Mouse (Mus musculus) embryonic facial prominence, embryonic 10.5 days (tissue): ENCODE measurements around the gene Obox8. TPM values are rescaled to one million over a fixed set of nuclear protein-coding genes. Genes with fewer than 3 reads are reported as not detected.

Experiments
- DNase-seq: peaks from one replicate; pipeline ENCODE4 v3.0.0-alpha.2; 2017; ENCODE audit warnings: low spot score
- H3K27ac ChIP-seq: fragments of 300-500 bp; sonication (generic); replicated peaks from 2 replicates; pipeline ENCODE4 v1.5.1; 2016; ENCODE audit warnings: mild to moderate bottlenecking
- H3K27me3 ChIP-seq: fragments of 300-500 bp; sonication (generic); replicated peaks from 2 replicates; pipeline ENCODE4 v1.6.1; 2016; ENCODE audit warnings: low read depth, mild to moderate bottlenecking; ENCODE audit not compliant: poor library complexity, severe bottlenecking
- H3K36me3 ChIP-seq: fragments of 300-500 bp; sonication (generic); replicated peaks from 2 replicates; pipeline ENCODE4 v1.6.1; 2016; ENCODE audit warnings: mild to moderate bottlenecking, moderate library complexity
- H3K4me1 ChIP-seq: fragments of 300-500 bp; sonication (generic); 2 replicates; pipeline ENCODE4 v1.6.1; 2016
- H3K4me3 ChIP-seq: fragments of 300-500 bp; sonication (generic); 2 replicates; pipeline ENCODE4 v1.5.1; 2016; ENCODE audit warnings: mild to moderate bottlenecking, moderate library complexity
- H3K9me3 ChIP-seq: fragments of 300-500 bp; sonication (generic); 2 replicates; pipeline ENCODE4 v1.6.1; 2016; ENCODE audit warnings: mild to moderate bottlenecking
- WGBS: fragments of 180-500 bp; shearing (Covaris S2); methylation state at CpG from one replicate; pipeline ENCODE4 v1.1.7; 2016; 5-methylcytosine and 5-hydroxymethylcytosine counted together
- polyA plus RNA-seq: library from polyadenylated mRNA; unstranded; fragments of >200 nt; fragmentation: Nextera tagmentation; extraction: Ambion mirVana; gene quantifications from 2 replicates; pipeline ENCODE4 v1.2.1, GENCODE M21; 2016

The Obox8 gene
- polyA plus RNA-seq, result not detected in 2 replicates

DNA sequence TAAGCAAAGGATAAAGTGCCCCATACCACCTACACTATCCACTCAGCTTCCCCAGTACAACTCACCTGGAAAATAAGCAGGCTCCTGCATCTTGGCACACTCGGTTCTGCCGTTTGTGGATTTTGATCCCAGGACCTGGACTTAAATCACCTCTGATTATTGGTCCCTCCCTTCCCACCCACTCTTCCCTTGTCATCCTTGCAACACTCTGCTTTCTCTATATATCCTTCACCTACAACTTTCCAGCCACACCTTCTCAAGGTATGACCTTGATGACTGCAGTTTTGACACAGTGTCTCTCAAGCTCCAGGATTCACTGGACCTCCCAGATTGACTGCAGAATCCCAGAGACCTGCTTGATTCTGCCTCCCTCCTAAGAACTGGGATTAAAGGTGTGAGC, at the start of gene Obox8:
Gene Obox8, minus strand, starts transcription at position 101 of the 400 bp plus-strand sequence.
- no peaks in the 10 kb centered on the region for H3K27me3 ChIP-seq
- H3K9me3 ChIP-seq, result peaks cover 48% of the 10 kb centered on the region

DNA sequence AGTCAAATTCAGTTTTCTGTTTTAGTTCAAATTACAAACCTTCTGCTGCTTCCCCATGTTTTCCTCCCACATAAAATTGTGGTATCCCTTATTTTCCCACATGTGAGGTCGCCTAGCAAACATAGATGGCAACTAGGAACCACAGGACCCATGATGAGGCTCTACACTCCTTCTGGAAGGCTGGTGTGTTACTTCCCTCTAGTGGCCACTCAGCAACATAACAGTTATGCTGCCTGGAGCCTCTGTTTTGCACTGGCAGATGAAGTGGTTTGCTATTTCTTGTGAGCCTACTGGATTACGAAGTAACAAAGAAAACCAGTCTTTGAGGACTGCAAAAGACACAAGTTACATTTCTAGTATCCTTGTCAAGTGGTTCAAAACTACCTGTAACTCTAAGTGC, 16.1 kb downstream of the Obox8 start:
- no peaks in the 10 kb centered on the region for H3K4me1 ChIP-seq
- H3K27ac ChIP-seq, result no peak overlapping the region
- WGBS, result 36% methylated on average over 2 of the region's 2 CpGs
- no peaks in the 10 kb centered on the region for H3K36me3 ChIP-seq
- H3K4me3 ChIP-seq, result no peak overlapping the region
- H3K27me3 ChIP-seq, result no peaks in the 10 kb centered on the region
- peaks cover 5% of the 10 kb centered on the region; the same call in 1 of the 2 replicates for H3K9me3 ChIP-seq
- DNase-seq, result no peak

More for the DNA sequence above, at the start of gene Obox8:
- 89% methylated on average over 2 of the region's 2 CpGs for WGBS
- Histone ChIP-seq H3K4me3 (no peak within 1 kb of the TSS), H3K27ac (no peak within 1 kb of the TSS), H3K36me3 (no peaks in the 10 kb centered on the region), H3K4me1 (no peaks in the 10 kb centered on the region)
- no peak for DNase-seq

DNA sequence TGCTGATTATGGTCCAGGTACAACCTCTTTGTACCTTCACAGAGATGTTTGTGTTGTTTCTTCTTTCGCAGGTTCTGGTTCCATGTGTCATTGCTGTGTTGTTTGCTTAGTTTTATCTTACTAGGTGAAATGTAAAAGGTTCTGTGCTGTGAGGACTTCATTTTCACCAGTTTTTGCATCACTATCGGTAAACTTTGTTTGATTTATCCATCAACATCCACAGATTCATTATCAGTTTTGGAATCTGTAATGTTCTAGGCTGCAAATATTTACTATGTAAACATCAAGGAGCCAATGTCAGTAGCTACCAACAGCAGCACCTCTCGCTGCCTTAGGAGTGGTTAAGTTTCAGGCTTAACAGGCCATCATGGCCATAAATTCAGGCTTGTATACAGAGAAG, 24.7 kb downstream of the Obox8 start:
- Histone ChIP-seq H3K27ac (no peak overlapping the region), H3K9me3 (peaks cover 17% of the 10 kb centered on the region), H3K27me3 (no peaks in the 10 kb centered on the region), H3K4me1 (no peaks in the 10 kb centered on the region), H3K4me3 (no peak overlapping the region), H3K36me3 (no peaks in the 10 kb centered on the region)
- WGBS, result 79% methylated on average over 3 of the region's 3 CpGs
- DNase-seq, result no peak

DNA sequence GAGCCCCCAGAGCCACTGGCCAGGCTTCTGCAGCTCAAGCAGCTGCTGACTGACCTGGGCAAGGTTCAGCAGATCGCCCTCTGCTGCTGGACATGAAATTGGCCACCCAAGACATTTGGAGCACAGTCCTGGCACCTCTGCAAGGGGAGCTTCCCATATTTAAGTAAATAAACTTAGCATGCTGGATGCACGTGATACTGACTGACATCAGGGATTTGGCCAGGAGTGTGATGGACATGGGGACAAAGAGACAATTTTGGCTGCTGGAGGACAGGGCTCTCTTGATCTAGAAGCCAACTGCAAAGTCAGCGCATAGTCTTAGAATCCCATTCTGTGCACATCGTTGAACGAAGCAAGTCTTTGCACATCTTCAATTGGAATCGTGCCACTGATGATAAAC, 25.8 kb downstream of the Obox8 start:
- Histone ChIP-seq H3K4me1 (no peaks in the 10 kb centered on the region), H3K9me3 (peaks cover 17% of the 10 kb centered on the region), H3K27me3 (no peaks in the 10 kb centered on the region), H3K4me3 (no peak overlapping the region), H3K27ac (no peak overlapping the region), H3K36me3 (no peaks in the 10 kb centered on the region)
- no peak for DNase-seq
- WGBS, result 79% methylated on average over 6 of the region's 6 CpGs

Other genes starting within 250 kb of the Obox8 start
- gene Sult2a3, start 210.5 kb downstream of the Obox8 start, polyA plus RNA-seq, result not detected in 2 replicates
- gene Sult2a6, start 78.7 kb downstream of the Obox8 start, polyA plus RNA-seq, result not detected in 2 replicates
- not detected in 2 replicates for gene Sult2a8, start 113.2 kb upstream of the Obox8 start, polyA plus RNA-seq
- gene Sult2a7, start 160.7 kb upstream of the Obox8 start, polyA plus RNA-seq, result not detected in 2 replicates
- gene Vmn1r90, start 229.9 kb upstream of the Obox8 start, polyA plus RNA-seq, result 0.09 and 0.13 TPM in 2 replicates